Mouse (Mus musculus) brown adipose tissue, adult 24 weeks (tissue): ENCODE measurements around the gene Cxcl9. TPM values are rescaled to one million over a fixed set of nuclear protein-coding genes. Genes with fewer than 3 reads are reported as not detected.
"Not testable (repeated sequence)": the region's sequence is repeated elsewhere in the genome, so short reads cannot be mapped to it uniquely, and the experiment has no call there.

ENCODE experiments used
- H3K27ac ChIP-seq: fragments of 200-500 bp; replicated peaks from 2 replicates; pipeline ENCODE4 v1.5.1; 2012; ENCODE audit warnings: low read depth, mild to moderate bottlenecking, low read length
- H3K4me1 ChIP-seq: fragments of 200-500 bp; 2 replicates; pipeline ENCODE4 v1.6.1; 2012; ENCODE audit warnings: low read length, mixed read lengths; ENCODE audit not compliant: control insufficient read depth, insufficient read depth, insufficient read length
- H3K4me3 ChIP-seq: fragments of 200-500 bp; 2 replicates; pipeline ENCODE4 v1.5.1; 2012; ENCODE audit warnings: low read depth, mild to moderate bottlenecking, low read length, moderate library complexity; ENCODE audit not compliant: insufficient read depth
- polyA plus RNA-seq: library from polyadenylated mRNA; stranded (reverse); fragments of >200 nt; gene quantifications from 2 replicates; pipeline ENCODE4 v1.2.4, GENCODE M21; 2012; ENCODE audit not compliant: missing spikeins, insufficient read depth, insufficient read length

The Cxcl9 gene
- polyA plus RNA-seq, 1 experiment = 15.5 TPM

- Histone ChIP-seq H3K4me3 (no peak overlapping the region), H3K27ac (no peak overlapping the region), H3K4me1 (no peaks in the 10 kb centered on the region)
Measured at GRCm38 (mm10) chr5:92358767-92359455, 31.0 kb upstream of the Cxcl9 start.

- no peak overlapping the region for H3K4me3 ChIP-seq
- H3K27ac ChIP-seq = no peak overlapping the region
- peaks cover under 1% of the 10 kb centered on the region; the same call in 1 of the 2 replicates for H3K4me1 ChIP-seq
Measured at GRCm38 (mm10) chr5:92358033-92358432, 30.2 kb upstream of the Cxcl9 start.

DNA sequence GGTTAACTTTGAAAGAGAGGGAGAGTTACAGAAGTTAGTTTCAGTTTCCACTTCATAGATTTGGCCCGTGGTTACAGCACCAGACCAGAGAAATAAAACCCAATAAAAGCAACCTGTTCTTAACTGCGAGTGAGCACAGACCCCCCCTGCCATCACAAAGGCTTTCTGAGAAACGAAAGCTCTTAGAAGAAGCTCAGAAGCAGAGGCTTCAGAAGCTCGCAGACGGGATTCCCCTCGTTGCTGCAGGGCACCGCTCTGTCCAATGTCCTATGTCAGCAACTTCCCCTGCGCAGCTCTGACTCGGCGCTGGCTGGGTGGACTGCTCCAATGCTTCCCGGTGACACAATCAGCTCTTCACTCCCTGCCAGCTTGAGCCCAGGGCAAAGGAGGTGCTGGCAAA is 25.6 kb upstream of the Cxcl9 start:
- Histone ChIP-seq H3K27ac (peak overlapping the region; percentile 84), H3K4me1 (peaks cover 8% of the 10 kb centered on the region), H3K4me3 (peak overlapping the region; percentile 66)

DNA sequence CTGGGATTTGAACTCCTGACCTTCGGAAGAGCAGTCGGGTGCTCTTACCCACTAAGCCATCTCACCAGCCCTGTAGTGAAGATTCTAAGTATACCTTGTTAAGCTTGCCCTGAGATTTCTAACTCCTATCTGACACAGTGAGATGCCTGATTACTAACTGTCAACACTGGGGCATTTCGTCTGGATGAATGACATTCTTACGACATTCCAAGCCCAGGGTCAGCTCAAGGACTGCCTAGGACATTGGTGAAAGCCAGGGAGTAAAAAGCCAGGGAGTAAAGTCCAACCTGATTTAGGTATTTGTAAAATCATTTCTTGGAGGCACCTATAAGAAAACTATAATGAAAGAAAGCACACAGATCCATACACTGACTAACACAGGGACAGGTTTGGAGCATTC is 24.8 kb upstream of the Cxcl9 start:
- H3K4me3 ChIP-seq = peak overlapping the region; percentile 12; the same call in 1 of the 2 replicates
- peak overlapping the region; percentile 84 for H3K27ac ChIP-seq
- H3K4me1 ChIP-seq = not testable (repeated sequence)

- Histone ChIP-seq H3K27ac (peak overlapping the region; percentile 64), H3K4me3 (no peak overlapping the region), H3K4me1 (peaks cover 13% of the 10 kb centered on the region)
Measured at GRCm38 (mm10) chr5:92349731-92350130, 21.9 kb upstream of the Cxcl9 start.

GRCm38 (mm10) chr5:92348794-92349413 is 21.0 kb upstream of the Cxcl9 start, which contains the start of gene Cxcl10:
Gene Cxcl10, minus strand, starts transcription at chr5:92348889.
- Histone ChIP-seq H3K4me3 (peak within 1 kb of the TSS; percentile 46), H3K4me1 (peaks cover 13% of the 10 kb centered on the region), H3K27ac (peak within 1 kb of the TSS; percentile 64)

GRCm38 (mm10) chr5:92345006-92345405 is 17.1 kb upstream of the Cxcl9 start:
- H3K4me3 ChIP-seq = no peak overlapping the region
- no peak overlapping the region for H3K27ac ChIP-seq
- peaks cover 21% of the 10 kb centered on the region for H3K4me1 ChIP-seq

- Histone ChIP-seq H3K4me3 (no peak overlapping the region), H3K4me1 (peaks cover 13% of the 10 kb centered on the region)
Measured at GRCm38 (mm10) chr5:92340606-92341005, 12.7 kb upstream of the Cxcl9 start.

DNA sequence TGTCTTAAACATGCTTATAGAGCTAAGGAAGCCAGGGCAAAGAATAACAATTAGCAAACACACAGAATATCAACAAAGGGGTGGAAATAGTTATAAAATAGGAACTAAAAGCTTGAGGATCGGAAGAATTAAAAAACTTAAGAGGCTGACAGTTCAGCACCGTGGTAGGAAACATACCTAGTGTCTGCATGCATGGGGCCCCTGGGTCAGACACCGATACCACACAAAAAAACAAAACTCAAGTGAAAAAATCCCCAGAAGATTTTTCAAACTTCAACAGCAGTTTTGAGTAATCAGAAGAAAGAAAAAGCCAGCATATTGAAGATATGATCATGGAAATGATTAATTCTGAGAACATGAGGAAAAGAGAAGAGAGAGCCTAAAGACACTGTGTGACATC is 8.9 kb upstream of the Cxcl9 start:
- H3K4me3 ChIP-seq = no peak overlapping the region
- peaks cover 14% of the 10 kb centered on the region for H3K4me1 ChIP-seq
- no peak overlapping the region for H3K27ac ChIP-seq

More at GRCm38 (mm10) chr5:92340606-92341005, 12.7 kb upstream of the Cxcl9 start:
- peak overlapping the region; percentile 88 for H3K27ac ChIP-seq

GRCm38 (mm10) chr5:92332359-92332840 is 4.5 kb upstream of the Cxcl9 start:
- Histone ChIP-seq H3K4me1 (peaks cover 9% of the 10 kb centered on the region), H3K4me3 (peak overlapping the region; percentile 61), H3K27ac (peak overlapping the region; percentile 98)

GRCm38 (mm10) chr5:92331635-92332338 is 3.9 kb upstream of the Cxcl9 start, which contains the start of gene Art3:
Gene Art3, plus strand, starts transcription at chr5:92331827.
- peak within 1 kb of the TSS; percentile 61 for H3K4me3 ChIP-seq
- H3K27ac ChIP-seq = peak within 1 kb of the TSS; percentile 98
- H3K4me1 ChIP-seq = peaks cover 9% of the 10 kb centered on the region

DNA sequence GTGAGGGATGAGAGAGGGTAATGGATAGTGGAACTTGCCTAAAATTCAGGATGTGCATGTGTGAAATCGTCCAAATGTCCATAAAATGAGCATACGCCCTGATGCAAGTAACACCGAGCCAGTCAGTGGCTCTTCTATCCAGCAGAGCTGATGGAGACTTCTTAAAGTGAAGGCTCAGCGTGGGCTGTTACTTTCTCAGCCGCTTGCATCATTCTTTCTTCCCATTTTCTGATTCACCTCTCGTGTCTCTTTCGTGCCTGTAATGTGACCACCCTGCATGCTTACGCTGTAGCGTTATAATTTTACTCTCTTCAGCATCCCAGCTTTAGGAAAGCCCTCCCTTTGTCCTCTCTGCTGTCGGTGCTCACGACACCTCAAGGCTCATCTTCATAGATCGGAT is 3.2 kb upstream of the Cxcl9 start:
- Histone ChIP-seq H3K27ac (peak overlapping the region; percentile 98), H3K4me1 (peaks cover 9% of the 10 kb centered on the region), H3K4me3 (no peak overlapping the region)

DNA sequence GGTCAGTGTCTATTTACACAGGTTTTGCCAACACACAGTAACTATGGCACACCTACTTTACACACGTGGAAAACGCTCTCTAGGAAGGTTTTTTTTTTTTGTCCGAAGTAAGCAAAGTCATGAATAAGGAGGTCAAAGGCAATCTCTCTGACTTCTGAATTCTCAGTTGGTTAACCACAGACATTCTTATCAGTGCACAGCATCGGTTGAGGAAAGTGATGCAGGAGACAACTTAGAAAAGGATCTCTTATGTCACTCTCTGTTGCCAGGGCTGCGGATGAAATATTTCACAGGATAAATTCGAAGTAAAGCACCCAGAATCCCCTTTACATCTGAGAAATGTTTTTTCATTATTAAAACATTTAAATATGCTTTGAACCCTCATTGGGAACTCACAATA is 512 bp downstream of the Cxcl9 start:
- Histone ChIP-seq H3K4me3 (peak overlapping the region; percentile 15; the same call in 1 of the 2 replicates), H3K4me1 (peaks cover 14% of the 10 kb centered on the region), H3K27ac (peak overlapping the region; percentile 67; the same call in 1 of the 2 replicates)

DNA sequence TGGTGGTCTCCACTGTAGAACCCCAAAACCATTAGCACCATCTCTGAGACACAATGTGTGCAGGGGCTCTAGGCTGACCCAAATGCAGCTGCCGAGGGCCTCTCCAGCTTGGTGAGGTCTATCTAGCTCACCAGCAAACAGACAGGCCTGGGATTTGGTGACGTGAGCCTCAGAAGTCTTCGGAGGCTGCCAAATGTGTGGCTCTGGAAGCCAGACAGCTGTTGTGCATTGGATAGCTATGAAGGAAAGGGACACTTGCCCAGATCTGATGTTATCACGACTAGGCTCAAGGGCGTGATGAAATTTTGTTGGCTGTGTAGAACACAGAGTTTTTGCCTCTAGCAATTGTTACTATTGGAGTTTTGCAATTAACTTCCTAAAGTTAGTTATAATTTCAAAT is 4.6 kb downstream of the Cxcl9 start:
- Histone ChIP-seq H3K4me3 (no peak overlapping the region), H3K27ac (peak overlapping the region; percentile 98), H3K4me1 (peaks cover 18% of the 10 kb centered on the region; the same call in 1 of the 2 replicates)

DNA sequence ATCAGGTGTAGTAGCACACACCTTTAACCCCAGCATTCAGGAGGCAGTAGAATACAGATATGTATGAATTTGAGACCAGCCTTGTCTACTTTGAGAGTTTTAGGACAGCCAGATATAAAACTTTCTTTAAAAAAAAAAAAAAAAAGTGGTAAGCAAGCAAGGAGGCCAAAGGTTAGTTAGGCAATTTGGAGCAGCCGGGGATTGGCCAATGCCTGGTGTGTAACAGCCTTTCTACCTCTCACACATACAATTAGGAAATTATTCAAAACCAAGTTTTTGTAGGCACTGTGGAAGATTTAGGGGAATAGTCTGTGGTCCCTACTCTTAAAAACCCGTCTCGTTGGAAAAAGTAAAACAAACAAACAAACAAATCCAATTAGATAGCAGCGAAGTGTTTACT is 5.3 kb downstream of the Cxcl9 start:
- H3K27ac ChIP-seq = peak overlapping the region; percentile 100
- H3K4me3 ChIP-seq = no peak overlapping the region
- H3K4me1 ChIP-seq = peaks cover 18% of the 10 kb centered on the region; the same call in 1 of the 2 replicates
